Mouse (Mus musculus): ENCODE data around the gene Pcna.

DNA sequence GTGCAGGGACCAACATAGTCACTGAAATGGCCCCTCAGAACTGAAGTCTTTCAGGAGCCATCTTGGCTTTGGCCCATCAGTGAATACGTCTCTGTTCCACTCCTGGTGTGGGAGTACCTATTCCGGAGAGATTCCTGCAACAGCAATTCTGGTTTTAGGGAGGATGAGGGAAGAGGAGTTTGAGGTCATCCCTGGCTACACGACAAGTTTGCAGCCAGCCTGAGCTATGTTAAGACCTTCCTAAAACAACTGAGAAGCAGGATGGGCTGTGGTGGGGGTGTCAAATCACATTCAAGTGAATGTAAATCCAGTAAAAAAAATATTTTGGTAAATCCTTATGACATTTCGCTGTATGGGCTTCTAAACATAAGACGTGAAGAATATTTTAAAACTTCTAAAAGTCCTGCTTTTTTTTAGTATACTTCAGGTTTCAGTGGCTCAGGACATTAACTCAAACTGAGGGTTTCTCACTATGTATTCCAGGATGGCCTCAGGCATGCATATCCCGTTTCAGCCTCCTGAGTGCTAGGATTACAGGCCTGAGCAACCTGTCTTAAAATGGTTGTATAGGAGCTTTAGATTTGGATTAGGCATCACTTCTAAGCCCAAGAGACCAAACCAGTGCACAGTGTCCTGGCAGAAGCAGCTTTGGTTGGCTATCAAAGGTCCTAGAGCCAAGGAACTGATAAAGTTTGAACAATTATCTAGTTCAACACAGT lies 4.4 kb upstream of the Pcna start:
- TF ChIP-seq CTCF (conservative IDR thresholded peaks at IDR 0.05; ENCODE audit: insufficient read depth, insufficient read length, low read depth, low read length) (no peak), POLR2A (IDR thresholded peaks at IDR 0.05; ENCODE audit: low read depth, low read length) (no peak)

Measured in kidney, adult 2 months (tissue).